Mouse (Mus musculus) cortical plate, adult 2 months (tissue): Measurements from ENCODE around the gene Apoc2.

Experiments
- CTCF ChIP-seq: fragments of 200-500 bp; IDR thresholded peaks from 2 replicates; pipeline ENCODE4 v1.5.1; 2011; ENCODE audit warnings: mild to moderate bottlenecking, control low read depth, low read length; ENCODE audit not compliant: insufficient read depth; ENCODE audit errors: extremely low read depth
- POLR2A ChIP-seq: fragments of 200-500 bp; IDR thresholded peaks from 2 replicates; pipeline ENCODE4 v1.6.1; 2011; ENCODE audit warnings: mild to moderate bottlenecking, low read length, control low read depth; ENCODE audit not compliant: insufficient read depth; ENCODE audit errors: extremely low read depth

- no peak for TF ChIP-seq CTCF
- no peak for TF ChIP-seq POLR2A
Observed at GRCm38 (mm10) chr7:19675824-19676223, 1.9 kb downstream of the Apoc2 start.
